Mouse (Mus musculus) E14TG2a.4 (cell line): ENCODE results near the gene Tdrd9.

Experiments
- CTCF ChIP-seq: conservative IDR thresholded peaks from 2 replicates; pipeline ENCODE4 v1.5.1; 2014; ENCODE audit warnings: low read length
- NANOG ChIP-seq: IDR thresholded peaks from 2 replicates; pipeline ENCODE4 v1.6.1; 2014; ENCODE audit warnings: borderline replicate concordance, low read length, mixed read lengths
- POU5F1 ChIP-seq: IDR thresholded peaks from 2 replicates; pipeline ENCODE4 v1.6.1; 2014; ENCODE audit warnings: low read length, borderline replicate concordance

DNA sequence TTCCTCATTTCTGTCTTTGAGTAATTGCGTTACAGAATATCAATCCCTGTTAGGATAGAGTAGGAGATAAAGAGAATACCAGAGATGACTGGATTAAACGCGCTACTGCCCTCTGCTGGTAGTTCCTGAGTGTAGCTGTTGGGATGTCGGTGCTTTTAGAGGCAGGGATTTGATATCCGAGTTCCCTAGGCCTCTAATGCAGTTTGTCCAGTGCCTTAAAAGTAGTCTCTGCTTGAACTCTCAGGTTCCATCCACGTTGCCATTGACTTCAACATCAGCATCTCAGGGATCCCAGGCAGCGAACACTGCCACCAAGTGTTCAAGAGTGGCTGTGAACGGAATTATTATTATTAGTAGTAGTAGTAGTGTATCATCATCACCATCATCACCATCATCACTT is 29.9 kb downstream of the Tdrd9 start:
- TF ChIP-seq CTCF, result peak; percentile 83
- TF ChIP-seq POU5F1, result no peak
- no peak for TF ChIP-seq NANOG
